ENCODE assay signal across 8 mouse cellular contexts in genomic region chr14:54602613-54603012, GRCm38 (mm10). TPM values are rescaled to one million over a fixed set of nuclear protein-coding genes. Genes with fewer than 3 reads are reported as not detected.
DNase-seq lines count a peak whose midpoint lies in the region; ATAC-seq and TF ChIP-seq lines count a peak whose summit lies in the region.

No protein-coding gene starts in this region.

- peak overlapping the region; percentile 97 for H3K27ac ChIP-seq in layer of hippocampus, adult 2 months
- H3K27ac ChIP-seq in heart, embryonic 14.5 days (replicated peaks in 1 of 2; ENCODE audit: control insufficient read depth in 1 of 2, insufficient read depth in 1 of 2, low read depth in 2 of 2, low read length in 2 of 2) = peak overlapping the region; percentile 64 to 95; a peak in 3 of 4 replicates
- peak overlapping the region; percentile 96 for H3K27ac ChIP-seq in liver, embryonic 13.5 days

- peak overlapping the region; percentile 75 for H3K4me3 ChIP-seq in layer of hippocampus, adult 2 months
- H3K4me3 ChIP-seq in heart, embryonic 14.5 days (ENCODE audit: control insufficient read depth in 1 of 2, insufficient read depth in 1 of 2, low read depth in 1 of 2, low read length in 2 of 2) = peak overlapping the region; percentile 68 to 96; a peak in 3 of 4 replicates
- peak overlapping the region; percentile 75 for H3K4me3 ChIP-seq in liver, embryonic 13.5 days (replicated peaks)

- 43% methylated on average over 4 of the region's 4 CpGs for WGBS in heart, embryonic 14.5 days
- WGBS in liver, embryonic 13.5 days (ENCODE audit: insufficient replicate concordance) = 28% methylated on average over 4 of the region's 4 CpGs

- ATAC-seq in heart, embryonic 14.5 days (ENCODE audit: insufficient number of reproducible peaks, insufficient read depth, low FRiP score, low read depth) = no peak
- no peak for ATAC-seq in liver, embryonic 13.5 days (ENCODE audit: low read depth)

- H3K36me3 ChIP-seq in heart, embryonic 14.5 days (ENCODE audit: control insufficient read depth, insufficient read depth, low read length) = no peaks in the 10 kb centered on the region
- no peaks in the 10 kb centered on the region for H3K36me3 ChIP-seq in liver, embryonic 13.5 days

- TF ChIP-seq CTCF in layer of hippocampus, adult 2 months (conservative IDR thresholded peaks at IDR 0.05) = no peak

- H3K27me3 ChIP-seq in heart, embryonic 14.5 days (ENCODE audit: control insufficient read depth, insufficient read depth, low read length) = no peaks in the 10 kb centered on the region
- H3K27me3 ChIP-seq in liver, embryonic 13.5 days = no peaks in the 10 kb centered on the region

- peaks cover 9 to 14% of the 10 kb centered on the region in 2 experiments for H3K4me1 ChIP-seq in heart, embryonic 14.5 days (ENCODE audit: control insufficient read depth in 2 of 2, insufficient read depth in 2 of 2, low read length in 2 of 2)
- H3K4me1 ChIP-seq in liver, embryonic 13.5 days (replicated peaks) = peaks cover 45% of the 10 kb centered on the region

- no peak for DNase-seq in layer of hippocampus, adult 2 months (ENCODE audit: low spot score in 2 of 2)
- no peak for DNase-seq in layer of hippocampus, postnatal 25 days (ENCODE audit: extremely low spot score in 1 of 2, low spot score in 1 of 2)
- DNase-seq in cerebellum, postnatal 14 days = peak; percentile 43 to 59
- DNase-seq in liver, embryonic 13.5 days = no peak
- DNase-seq in ovary, adult 18-20 months (ENCODE audit: low spot score) = no peak
- no peak for DNase-seq in adrenal gland, postnatal 25 days
- DNase-seq in spleen, postnatal 36 days (ENCODE audit: low spot score in 2 of 2) = no peak

- H3K9me3 ChIP-seq in heart, embryonic 14.5 days (ENCODE audit: control insufficient read depth, low read length) = no peaks in the 10 kb centered on the region
- H3K9me3 ChIP-seq in liver, embryonic 13.5 days (replicated peaks) = no peaks in the 10 kb centered on the region

- peak overlapping the region; percentile 86 for H3K9ac ChIP-seq in heart, embryonic 14.5 days (ENCODE audit: low read length)
- H3K9ac ChIP-seq in liver, embryonic 13.5 days = peak overlapping the region; percentile 85

- peak overlapping the region; percentile 65 for H3K4me2 ChIP-seq in heart, embryonic 14.5 days (ENCODE audit: low read length)
- peak overlapping the region; percentile 71 for H3K4me2 ChIP-seq in liver, embryonic 13.5 days

RNA-seq across cellular contexts. Expression of gene 4931414P19Rik, which starts 3.2 kb away (rescaled TPM):
- 1 to 10 TPM; 5.8 to 7.1 TPM for total RNA-seq in layer of hippocampus, adult 2 months (2021)
- total RNA-seq in layer of hippocampus, postnatal 25 days (2021) = 1 to 10 TPM; 5.4 to 8.4 TPM
- polyA plus RNA-seq in heart, embryonic 14.5 days (2014; fragmentation: Nextera tagmentation; extraction: Ambion mirVana) = 4.7 and 7.1 TPM in 2 replicates
- 2.7 and 3.0 TPM in 2 replicates for polyA plus RNA-seq in liver, embryonic 13.5 days (2015; fragmentation: Nextera tagmentation; extraction: Ambion mirVana)
- total RNA-seq in adrenal gland, postnatal 25 days (2021) = 7.9 and 12.2 TPM in 2 replicates

RNA-seq across cellular contexts. Expression of gene Psmb5, which starts 15.2 kb away (rescaled TPM):
- total RNA-seq in layer of hippocampus, adult 2 months (2021) = 100 to 1,000 TPM; 199 to 218 TPM
- 100 to 1,000 TPM; 208 to 218 TPM for total RNA-seq in layer of hippocampus, postnatal 25 days (2021)
- polyA plus RNA-seq in heart, embryonic 14.5 days (2014; fragmentation: Nextera tagmentation; extraction: Ambion mirVana) = 336 and 345 TPM in 2 replicates
- polyA plus RNA-seq in liver, embryonic 13.5 days (2015; fragmentation: Nextera tagmentation; extraction: Ambion mirVana) = 262 and 266 TPM in 2 replicates
- 360 and 367 TPM in 2 replicates for total RNA-seq in adrenal gland, postnatal 25 days (2021)

RNA-seq across cellular contexts. Expression of gene Psmb11, which starts 18.6 kb away (rescaled TPM):
- under 1 TPM; 0.22 to 0.28 TPM for total RNA-seq in layer of hippocampus, adult 2 months (2021)
- total RNA-seq in layer of hippocampus, postnatal 25 days (2021) = under 1 TPM; 0.16 to 0.32 TPM
- not detected in 2 replicates for polyA plus RNA-seq in heart, embryonic 14.5 days (2014; fragmentation: Nextera tagmentation; extraction: Ambion mirVana)
- not detected in 2 replicates for polyA plus RNA-seq in liver, embryonic 13.5 days (2015; fragmentation: Nextera tagmentation; extraction: Ambion mirVana)
- total RNA-seq in adrenal gland, postnatal 25 days (2021) = not detected in 2 replicates

RNA-seq across cellular contexts. Expression of gene Ajuba, which starts 25.3 kb away (rescaled TPM):
- 1 to 10 TPM; 1.1 to 1.8 TPM for total RNA-seq in layer of hippocampus, adult 2 months (2021)
- 1 to 10 TPM; 1.3 to 2.4 TPM for total RNA-seq in layer of hippocampus, postnatal 25 days (2021)
- polyA plus RNA-seq in heart, embryonic 14.5 days (2014; fragmentation: Nextera tagmentation; extraction: Ambion mirVana) = 22.4 and 25.4 TPM in 2 replicates
- polyA plus RNA-seq in liver, embryonic 13.5 days (2015; fragmentation: Nextera tagmentation; extraction: Ambion mirVana) = 3.9 and 4.4 TPM in 2 replicates
- 19.6 and 24.2 TPM in 2 replicates for total RNA-seq in adrenal gland, postnatal 25 days (2021)

RNA-seq across cellular contexts. Expression of gene Gm17606, which starts 38.1 kb away (rescaled TPM):
- total RNA-seq in layer of hippocampus, adult 2 months (2021) = not detected
- not detected for total RNA-seq in layer of hippocampus, postnatal 25 days (2021)
- not detected in 2 replicates for polyA plus RNA-seq in heart, embryonic 14.5 days (2014; fragmentation: Nextera tagmentation; extraction: Ambion mirVana)
- polyA plus RNA-seq in liver, embryonic 13.5 days (2015; fragmentation: Nextera tagmentation; extraction: Ambion mirVana) = not detected in 2 replicates
- total RNA-seq in adrenal gland, postnatal 25 days (2021) = not detected in 2 replicates

Comparison
In these comparisons a context has a peak if more than half of its experiments do, and no peak if none do; other contexts are left out.
1. DNase-seq: peak in cerebellum, postnatal 14 days (2 of 2); none in layer of hippocampus, adult 2 months (0 of 2), layer of hippocampus, postnatal 25 days (0 of 2), liver, embryonic 13.5 days (single experiment), ovary, adult 18-20 months (single experiment), adrenal gland, postnatal 25 days (single experiment) and spleen, postnatal 36 days (0 of 2).
2. Peak in every context shown above with its lines, with median percentiles within 50 percentile points of each other: H3K27ac ChIP-seq and H3K4me3 ChIP-seq.